Mouse (Mus musculus) forebrain, embryonic 10.5 days (tissue): Measurements from ENCODE around the gene Anks1b. TPM values are rescaled to one million over a fixed set of nuclear protein-coding genes. Genes with fewer than 3 reads are reported as not detected.

Experiments used
- DNase-seq: peaks from one replicate; pipeline ENCODE4 v3.0.0-alpha.2; 2017; ENCODE audit warnings: low spot score; ENCODE audit errors: extremely low spot score
- H3K27ac ChIP-seq: fragments of 300-500 bp; sonication (generic); 2 replicates; pipeline ENCODE4 v1.5.1; 2016; ENCODE audit warnings: mild to moderate bottlenecking
- H3K27me3 ChIP-seq: fragments of 300-500 bp; sonication (generic); 2 replicates; pipeline ENCODE4 v1.6.1; 2016; ENCODE audit warnings: mild to moderate bottlenecking; ENCODE audit not compliant: poor library complexity, severe bottlenecking
- H3K36me3 ChIP-seq: fragments of 300-500 bp; sonication (generic); replicated peaks from 2 replicates; pipeline ENCODE4 v1.6.1; 2016; ENCODE audit warnings: mild to moderate bottlenecking, moderate library complexity
- H3K4me1 ChIP-seq: fragments of 300-500 bp; sonication (generic); 2 replicates; pipeline ENCODE4 v1.6.1; 2016
- H3K4me3 ChIP-seq: fragments of 300-500 bp; sonication (generic); 2 replicates; pipeline ENCODE4 v1.5.1; 2016; ENCODE audit warnings: mild to moderate bottlenecking, moderate library complexity
- H3K9me3 ChIP-seq: fragments of 300-500 bp; sonication (generic); 2 replicates; pipeline ENCODE4 v1.6.1; 2016; ENCODE audit warnings: mild to moderate bottlenecking, moderate library complexity
- WGBS: fragments of 180-500 bp; shearing (Covaris S2); methylation state at CpG from one replicate; pipeline ENCODE4 v1.1.7; 2016; 5-methylcytosine and 5-hydroxymethylcytosine counted together
- polyA plus RNA-seq: library from polyadenylated mRNA; unstranded; fragments of >200 nt; fragmentation: Nextera tagmentation; extraction: Ambion mirVana; gene quantifications from 2 replicates; pipeline ENCODE4 v1.2.1, GENCODE M21; 2016

The Anks1b gene
- polyA plus RNA-seq, 1 experiment from 2014 or later, result 3.1 TPM

DNA sequence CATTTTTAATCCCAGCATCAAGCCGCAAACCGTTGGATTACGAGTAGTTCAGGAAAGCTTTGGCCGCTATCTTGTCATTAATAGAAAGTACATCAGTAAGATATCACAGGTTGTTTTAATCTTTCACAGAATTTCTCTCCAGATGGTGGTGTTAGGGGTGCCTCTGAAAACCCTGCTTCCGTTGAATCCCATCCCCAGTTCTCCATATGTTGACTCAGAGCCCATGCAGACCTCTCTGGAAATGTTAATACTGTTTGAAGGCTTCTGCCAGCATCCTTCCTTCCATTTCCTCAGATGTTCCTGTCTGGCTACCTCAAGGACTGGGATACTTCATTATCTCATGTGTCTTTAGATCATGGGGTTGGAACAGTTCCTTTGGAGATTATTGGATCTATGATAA is 940.0 kb downstream of the Anks1b start:
- Histone ChIP-seq H3K9me3 (no peaks in the 10 kb centered on the region), H3K27ac (no peak overlapping the region), H3K27me3 (no peaks in the 10 kb centered on the region), H3K36me3 (no peaks in the 10 kb centered on the region), H3K4me3 (no peak overlapping the region), H3K4me1 (peaks cover 10% of the 10 kb centered on the region)
- no peak for DNase-seq
- WGBS, result 94% methylated on average over 5 of the region's 5 CpGs

DNA sequence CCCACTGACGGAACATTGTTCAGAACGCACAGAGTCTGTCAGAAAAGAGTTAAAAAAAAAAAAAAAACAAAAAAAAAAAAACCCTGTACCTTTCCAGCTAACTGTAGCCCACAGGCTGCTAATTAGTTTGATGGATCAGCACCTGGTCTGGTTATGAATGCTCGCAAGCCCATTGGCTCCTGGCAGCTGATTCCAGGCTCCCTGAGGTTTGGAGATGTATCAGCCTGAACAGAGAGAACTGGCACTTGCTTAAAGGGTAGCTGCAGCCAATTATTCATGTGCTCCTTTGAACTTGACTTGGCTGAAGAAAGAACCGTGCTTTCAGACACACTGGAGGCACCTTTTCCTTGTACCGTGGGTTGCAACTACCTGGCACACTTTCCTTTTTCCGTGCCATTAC is 941.1 kb downstream of the Anks1b start:
- H3K27ac ChIP-seq, result no peak overlapping the region
- no peaks in the 10 kb centered on the region for H3K27me3 ChIP-seq
- H3K36me3 ChIP-seq, result no peaks in the 10 kb centered on the region
- no peak for DNase-seq
- 82% methylated on average over 6 of the region's 6 CpGs for WGBS
- H3K4me3 ChIP-seq, result no peak overlapping the region
- H3K4me1 ChIP-seq, result peaks cover 17% of the 10 kb centered on the region
- no peaks in the 10 kb centered on the region for H3K9me3 ChIP-seq

DNA sequence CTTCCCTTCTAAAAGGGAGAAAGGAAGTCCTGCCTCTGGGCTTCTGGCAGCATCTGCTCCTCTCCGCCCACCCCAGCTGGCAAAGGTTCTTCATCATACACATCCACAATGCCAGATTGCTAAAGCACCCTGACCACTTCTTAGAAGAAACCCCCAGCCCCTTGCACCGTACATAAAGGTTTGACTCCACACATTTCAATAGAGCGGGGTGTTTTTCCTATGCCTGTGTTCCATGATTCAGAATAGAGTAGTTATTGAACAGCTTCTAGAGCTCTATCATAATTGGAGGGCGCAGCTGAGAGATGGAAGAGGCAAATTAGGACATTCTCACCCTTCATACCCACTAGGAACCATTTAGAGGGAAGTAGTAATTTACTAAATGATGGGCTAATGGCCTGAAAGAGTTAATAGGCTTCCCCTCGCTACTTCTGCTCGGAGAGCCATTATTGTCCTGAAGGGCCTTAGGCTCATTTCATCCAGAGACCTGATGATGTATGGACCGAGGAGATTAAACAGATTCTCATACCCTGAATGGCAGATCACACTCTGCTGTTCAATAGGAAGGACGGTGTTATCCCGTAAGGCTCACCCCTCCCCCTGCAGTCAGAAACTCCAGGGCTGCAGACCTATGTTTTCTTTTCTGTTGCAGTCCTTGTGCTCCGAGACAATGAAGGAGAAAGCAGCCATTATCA is 945.1 kb downstream of the Anks1b start:
- peak overlapping the region; percentile 60; the same call in 1 of the 2 replicates for H3K27ac ChIP-seq
- peaks cover 17% of the 10 kb centered on the region for H3K4me1 ChIP-seq
- no peaks in the 10 kb centered on the region for H3K27me3 ChIP-seq
- DNase-seq, result no peak
- no peak overlapping the region for H3K4me3 ChIP-seq
- no peaks in the 10 kb centered on the region for H3K36me3 ChIP-seq
- H3K9me3 ChIP-seq, result no peaks in the 10 kb centered on the region
- WGBS, result 36% methylated on average over 10 of the region's 10 CpGs

DNA sequence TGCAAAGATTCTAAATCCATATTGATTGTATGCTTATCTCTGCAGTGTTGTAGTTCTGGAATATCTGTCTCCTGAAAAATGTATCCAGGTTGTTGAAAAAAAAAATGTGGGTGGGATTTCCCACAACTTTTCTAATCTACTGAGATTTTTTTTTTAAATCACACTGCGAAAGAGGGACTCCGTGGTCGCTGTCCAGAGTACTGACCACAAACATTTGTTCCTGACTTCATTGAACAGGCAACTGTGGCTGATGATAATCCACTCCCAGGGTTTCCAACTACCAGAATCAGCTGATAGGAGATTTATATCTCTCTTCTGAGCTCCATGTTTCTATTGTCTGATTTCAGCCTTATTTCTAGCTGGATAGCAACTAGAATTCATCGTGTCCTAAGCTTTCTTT is 950.1 kb downstream of the Anks1b start:
- H3K4me1 ChIP-seq, result peaks cover 12% of the 10 kb centered on the region
- no peaks in the 10 kb centered on the region for H3K36me3 ChIP-seq
- WGBS, result 13% methylated on average over 4 of the region's 4 CpGs
- DNase-seq, result no peak
- no peak overlapping the region for H3K4me3 ChIP-seq
- peaks cover 38% of the 10 kb centered on the region for H3K27me3 ChIP-seq
- H3K27ac ChIP-seq, result no peak overlapping the region
- no peaks in the 10 kb centered on the region for H3K9me3 ChIP-seq

DNA sequence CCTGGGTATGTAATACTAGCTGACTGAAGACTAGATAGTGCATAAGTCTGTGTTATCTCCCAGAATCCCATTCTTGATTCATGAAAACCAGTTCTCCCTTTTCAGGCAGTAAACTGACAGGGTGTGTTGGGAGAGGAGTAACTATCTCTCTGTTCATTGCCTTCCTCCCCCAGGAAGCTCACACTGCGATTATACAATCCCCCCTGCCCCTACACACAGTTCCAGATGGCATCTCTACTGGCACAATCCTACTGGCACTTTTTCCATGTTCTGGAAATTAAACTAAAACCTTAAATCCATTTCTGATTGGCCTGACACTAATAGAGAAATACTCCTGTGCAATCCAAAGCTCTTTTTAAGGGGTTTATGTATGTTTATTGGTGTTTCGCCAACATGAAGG is 951.4 kb downstream of the Anks1b start:
- peaks cover 51% of the 10 kb centered on the region for H3K27me3 ChIP-seq
- H3K27ac ChIP-seq, result no peak overlapping the region
- no peaks in the 10 kb centered on the region for H3K36me3 ChIP-seq
- DNase-seq, result no peak
- H3K4me3 ChIP-seq, result no peak overlapping the region
- peaks cover 18% of the 10 kb centered on the region for H3K4me1 ChIP-seq
- no peaks in the 10 kb centered on the region for H3K9me3 ChIP-seq
- 84% methylated on average over 2 of the region's 2 CpGs for WGBS

DNA sequence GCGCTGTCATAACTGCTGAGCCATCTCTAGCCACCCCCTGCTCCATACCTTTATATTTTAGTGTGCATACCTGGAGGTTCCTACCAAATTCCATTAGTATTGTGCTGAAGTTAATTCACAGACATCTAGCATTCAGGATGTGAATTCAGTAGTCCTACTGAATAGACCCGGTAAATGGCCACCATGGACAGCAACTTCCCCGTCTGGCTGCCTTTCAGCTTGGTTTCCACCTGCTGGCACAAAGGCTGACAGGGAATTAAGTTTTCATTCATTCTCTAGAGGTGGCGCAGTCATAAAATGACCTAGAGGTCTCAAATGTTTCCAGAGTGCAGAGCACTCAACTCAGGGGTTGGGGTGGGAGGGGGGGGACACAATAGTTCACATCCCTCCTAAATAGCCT is 953.6 kb downstream of the Anks1b start:
- Histone ChIP-seq H3K27ac (no peak overlapping the region), H3K9me3 (no peaks in the 10 kb centered on the region), H3K36me3 (no peaks in the 10 kb centered on the region), H3K27me3 (peaks cover 73% of the 10 kb centered on the region), H3K4me3 (no peak overlapping the region), H3K4me1 (peaks cover 35% of the 10 kb centered on the region)
- peak; percentile 34 for DNase-seq
- WGBS, result 15% methylated on average over 4 of the region's 4 CpGs

DNA sequence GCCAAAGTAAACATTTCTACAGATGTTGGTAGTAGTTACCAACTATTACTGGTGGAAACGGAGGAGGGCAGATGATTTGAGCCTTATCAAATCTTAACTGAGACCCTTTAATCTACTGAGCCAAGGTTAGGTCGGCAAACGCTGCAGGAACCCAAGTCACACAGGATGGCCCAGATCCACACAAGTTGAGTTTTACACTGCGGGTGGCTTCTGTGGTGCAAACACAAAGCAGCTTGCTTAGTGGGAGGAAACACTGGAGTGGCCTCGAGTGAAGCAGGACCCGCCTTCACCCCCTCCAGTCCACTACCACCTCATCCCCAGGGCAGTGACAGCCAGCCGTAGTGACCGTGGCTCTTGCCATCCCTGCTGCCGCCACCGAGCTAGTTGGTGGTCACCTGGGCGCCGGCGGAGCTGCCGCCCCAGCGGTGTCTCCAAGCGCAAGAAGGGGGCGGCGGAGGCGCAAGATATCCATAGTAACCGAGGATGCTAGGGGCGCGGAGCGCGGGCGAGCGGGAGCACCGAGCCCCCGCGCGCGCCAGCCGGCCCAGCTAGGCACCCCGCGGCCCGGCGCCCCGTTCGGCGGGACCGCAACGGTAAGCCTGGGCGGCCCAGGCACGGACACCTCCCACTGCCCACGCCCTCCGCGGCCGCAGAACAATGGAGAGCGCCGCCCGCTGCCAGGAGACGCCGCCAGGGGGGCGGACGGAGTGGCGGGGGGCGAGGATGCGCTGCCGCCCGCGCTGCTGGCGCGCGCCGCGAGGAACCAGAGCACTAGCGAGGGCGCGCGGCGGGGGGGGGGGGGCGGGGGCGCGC is 955.5 kb downstream of the Anks1b start:
- Histone ChIP-seq H3K9me3 (no peaks in the 10 kb centered on the region), H3K4me3 (peak overlapping the region; percentile 74), H3K27ac (peak overlapping the region; percentile 79), H3K4me1 (peaks cover 35% of the 10 kb centered on the region), H3K36me3 (no peaks in the 10 kb centered on the region), H3K27me3 (peaks cover 92% of the 10 kb centered on the region)
- peak; percentile 40 for DNase-seq
- under 1% methylated on average over 50 of the region's 73 CpGs for WGBS

DNA sequence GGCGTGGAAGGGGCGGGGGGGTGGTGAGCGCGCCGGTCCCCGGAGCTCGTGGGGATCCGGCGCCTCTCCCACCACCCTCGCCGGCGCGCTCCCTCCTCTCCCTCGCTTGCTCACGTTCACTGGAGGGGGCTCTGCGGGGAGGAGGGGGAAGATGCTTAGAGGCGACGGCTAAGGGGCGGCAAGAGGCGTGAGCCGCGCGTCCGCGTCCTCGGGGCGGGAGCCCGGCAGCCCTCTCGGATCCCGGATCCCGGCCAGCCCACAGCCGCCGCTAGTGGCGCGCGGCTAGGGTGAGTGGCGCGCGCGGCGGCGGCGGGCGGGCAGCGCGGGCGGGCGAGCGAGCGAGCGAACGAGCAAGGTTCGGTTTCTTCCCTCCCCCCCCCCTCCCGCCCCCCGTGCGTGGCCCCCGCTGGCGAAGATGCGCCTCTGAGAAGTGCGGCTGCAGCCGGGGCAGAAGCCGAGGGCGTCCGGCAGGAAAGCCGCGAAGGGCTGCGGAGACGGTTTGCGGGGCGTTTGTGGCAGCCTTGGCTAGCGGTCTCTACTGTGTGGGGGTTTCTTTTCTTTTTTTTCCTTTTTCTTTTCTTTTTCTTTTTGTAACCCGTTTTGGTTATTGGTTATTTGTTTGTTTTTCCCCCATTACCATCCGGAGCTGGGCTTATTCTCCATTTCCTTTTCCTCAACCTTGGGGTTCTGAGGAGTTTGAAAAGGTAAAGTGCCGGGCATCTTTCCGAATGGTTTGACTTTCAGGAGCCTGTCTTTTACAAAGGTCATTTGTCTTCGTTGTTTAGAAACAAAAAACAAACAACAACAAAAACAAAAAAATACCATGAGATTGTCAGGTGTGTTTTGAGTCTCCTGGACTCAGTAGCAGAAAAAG is 956.3 kb downstream of the Anks1b start:
- under 1% methylated on average over 44 of the region's 76 CpGs for WGBS
- H3K27me3 ChIP-seq, result peaks cover 91% of the 10 kb centered on the region
- H3K4me1 ChIP-seq, result peaks cover 35% of the 10 kb centered on the region
- no peaks in the 10 kb centered on the region for H3K9me3 ChIP-seq
- H3K27ac ChIP-seq, result peak overlapping the region; percentile 79
- DNase-seq, result peak; percentile 46
- no peaks in the 10 kb centered on the region for H3K36me3 ChIP-seq
- peak overlapping the region; percentile 74 for H3K4me3 ChIP-seq

DNA sequence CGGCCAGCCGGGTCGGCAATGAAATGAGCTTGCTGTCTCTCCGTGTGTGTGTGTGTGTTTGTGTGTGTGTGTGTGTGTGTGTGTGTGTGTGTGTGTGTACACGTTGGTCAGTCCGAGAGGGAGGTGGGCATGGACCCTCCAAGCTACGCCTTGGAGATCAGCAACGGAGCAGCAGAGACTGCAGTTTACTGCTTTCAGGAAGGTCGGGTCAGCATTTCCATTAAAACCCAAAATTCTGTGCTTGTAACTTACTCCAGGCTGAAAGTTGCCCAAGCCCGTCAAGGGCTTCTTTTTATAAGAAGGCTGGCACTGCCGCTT is 956.9 kb downstream of the Anks1b start:
- H3K27me3 ChIP-seq, result peaks cover 87% of the 10 kb centered on the region

DNA sequence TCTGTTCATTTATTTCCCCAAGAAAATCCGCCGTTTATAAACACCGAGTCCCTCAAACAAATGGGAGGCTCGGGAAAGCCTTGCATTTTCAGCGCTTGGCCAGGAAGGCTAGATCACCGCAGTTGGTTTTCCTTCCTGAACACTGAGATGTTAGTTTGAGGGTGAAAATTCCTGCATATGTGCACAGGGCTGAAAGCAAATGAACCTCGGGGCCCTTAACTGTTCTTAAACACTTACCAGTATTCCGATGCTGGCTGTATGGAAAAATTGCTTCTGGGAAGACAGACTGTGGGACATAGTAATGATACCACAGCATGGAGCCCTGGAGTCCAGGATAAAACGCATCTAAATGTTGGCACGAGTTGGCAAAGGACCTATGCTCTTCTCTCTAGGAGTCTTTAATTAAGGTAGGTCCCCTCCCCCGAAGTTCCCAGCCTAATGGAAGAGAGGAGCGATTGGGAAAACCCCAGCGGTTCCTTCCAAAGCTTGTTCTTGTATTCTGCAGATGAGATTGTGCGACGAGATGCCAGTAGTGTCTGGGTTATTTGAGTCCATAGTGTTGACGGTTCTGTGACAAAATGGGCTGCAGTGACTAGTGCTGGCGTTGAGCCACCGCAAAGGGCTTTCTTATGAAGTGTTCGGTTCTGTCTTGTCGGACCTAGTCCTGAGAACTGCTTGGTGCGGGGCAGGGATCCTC is 957.4 kb downstream of the Anks1b start:
- H3K4me1 ChIP-seq, result peaks cover 35% of the 10 kb centered on the region
- H3K36me3 ChIP-seq, result no peaks in the 10 kb centered on the region
- peaks cover 82% of the 10 kb centered on the region for H3K27me3 ChIP-seq
- no peak overlapping the region for H3K27ac ChIP-seq
- 2% methylated on average over 21 of the region's 21 CpGs for WGBS
- DNase-seq, result no peak
- no peaks in the 10 kb centered on the region for H3K9me3 ChIP-seq
- H3K4me3 ChIP-seq, result peak overlapping the region; percentile 74

More for the DNA sequence above, 956.9 kb downstream of the Anks1b start:
- peak; percentile 31 for DNase-seq
- Histone ChIP-seq H3K27ac (no peak overlapping the region), H3K4me3 (peak overlapping the region; percentile 74), H3K36me3 (no peaks in the 10 kb centered on the region), H3K9me3 (no peaks in the 10 kb centered on the region), H3K4me1 (peaks cover 35% of the 10 kb centered on the region)
- whole genome bisulfite sequencing, result 3% methylated on average over 11 of the region's 11 CpGs

DNA sequence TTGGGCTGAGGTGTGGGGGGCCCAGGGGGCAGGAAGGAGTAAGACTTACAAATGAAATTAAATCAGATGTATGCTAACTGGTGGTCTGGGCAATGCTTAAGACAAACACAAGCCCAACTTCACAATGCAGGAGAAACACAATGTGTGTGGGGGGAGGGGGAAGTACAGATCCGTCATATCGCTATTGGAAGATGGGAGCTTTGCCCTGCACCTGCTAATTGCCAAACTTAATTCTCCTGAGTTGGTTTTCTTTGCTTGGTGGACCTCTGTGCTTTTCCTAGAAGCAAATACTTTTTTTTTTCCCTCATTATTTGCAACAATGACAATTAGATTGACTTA is 957.9 kb downstream of the Anks1b start:
- no peaks in the 10 kb centered on the region for H3K9me3 ChIP-seq
- H3K27ac ChIP-seq, result no peak overlapping the region
- peak overlapping the region; percentile 74; the same call in 1 of the 2 replicates for H3K4me3 ChIP-seq
- H3K27me3 ChIP-seq, result peaks cover 77% of the 10 kb centered on the region
- peaks cover 35% of the 10 kb centered on the region for H3K4me1 ChIP-seq
- 5% methylated on average over 2 of the region's 2 CpGs for WGBS
- no peaks in the 10 kb centered on the region for H3K36me3 ChIP-seq
- DNase-seq, result no peak

DNA sequence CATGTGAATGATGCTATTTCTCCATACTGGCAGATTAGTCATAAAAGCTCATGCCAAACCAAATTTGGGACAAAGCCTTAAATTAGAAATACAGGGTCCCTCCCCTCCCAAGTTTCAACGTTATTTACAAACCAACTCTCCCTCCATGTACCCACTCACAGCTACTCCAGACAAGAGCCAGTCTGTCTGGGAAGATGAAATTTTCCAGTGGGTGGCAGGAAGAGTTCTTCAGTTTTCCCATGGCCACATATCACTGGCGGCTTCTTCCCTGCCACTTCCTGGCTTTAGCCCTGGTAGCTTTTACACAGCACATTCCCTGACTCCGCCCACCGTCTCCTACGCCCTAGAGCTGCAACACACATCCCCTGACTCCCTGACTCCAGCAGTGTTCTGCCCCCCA is 961.0 kb downstream of the Anks1b start:
- no peaks in the 10 kb centered on the region for H3K9me3 ChIP-seq
- no peak overlapping the region for H3K27ac ChIP-seq
- H3K4me3 ChIP-seq, result no peak overlapping the region
- 36% methylated on average over 5 of the region's 5 CpGs for WGBS
- no peaks in the 10 kb centered on the region for H3K36me3 ChIP-seq
- peaks cover 21% of the 10 kb centered on the region for H3K4me1 ChIP-seq
- DNase-seq, result no peak
- peaks cover 47% of the 10 kb centered on the region for H3K27me3 ChIP-seq
